Mouse (Mus musculus) forebrain, embryonic 13.5 days (tissue): ENCODE measurements at regions not wholly inside any gene's neighbourhood (a gene's known extent, or its start where the extent isn't known, plus 50 kb on each side); places are given as distances from the start of the nearest gene placed in this dataset.
A peak's percentile ranks its signal among the peaks of the same experiment; 100 is the strongest.

ENCODE experiments used
- ATAC-seq: fragments of 200-750 bp; cut with Nextera tagmentation; 2 replicates; pipeline ENCODE4 v1.8.0; 2017
- H3K27ac ChIP-seq: fragments of 300-500 bp; sonication (generic); 2 replicates; pipeline ENCODE4 v1.5.1; 2015; ENCODE audit warnings: inconsistent platforms, mild to moderate bottlenecking, moderate library complexity
- H3K27me3 ChIP-seq: fragments of 300-500 bp; sonication (generic); 2 replicates; pipeline ENCODE4 v1.6.1; 2015; ENCODE audit warnings: mild to moderate bottlenecking, inconsistent platforms
- H3K36me3 ChIP-seq: fragments of 300-500 bp; sonication (generic); 2 replicates; pipeline ENCODE4 v1.6.1; 2015; ENCODE audit warnings: mild to moderate bottlenecking, inconsistent platforms; ENCODE audit not compliant: poor library complexity, severe bottlenecking
- H3K4me1 ChIP-seq: fragments of 300-500 bp; sonication (generic); 2 replicates; pipeline ENCODE4 v1.6.1; 2015; ENCODE audit warnings: inconsistent platforms
- H3K4me2 ChIP-seq: fragments of 300-500 bp; sonication (generic); 2 replicates; pipeline ENCODE4 v1.6.1; 2015; ENCODE audit warnings: inconsistent platforms, mild to moderate bottlenecking, moderate library complexity
- H3K4me3 ChIP-seq: fragments of 300-500 bp; sonication (generic); 2 replicates; pipeline ENCODE4 v1.5.1; 2015; ENCODE audit warnings: mild to moderate bottlenecking, inconsistent platforms
- H3K9ac ChIP-seq: fragments of 300-500 bp; sonication (generic); 2 replicates; pipeline ENCODE4 v1.6.1; 2015; ENCODE audit warnings: mild to moderate bottlenecking, inconsistent platforms
- H3K9me3 ChIP-seq: fragments of 300-500 bp; sonication (generic); replicated peaks from 2 replicates; pipeline ENCODE4 v1.6.1; 2016; ENCODE audit warnings: inconsistent platforms
- WGBS: fragments of 180-500 bp; shearing (Covaris S2); methylation state at CpG from one replicate; pipeline ENCODE4 v1.1.7; 2015; 5-methylcytosine and 5-hydroxymethylcytosine counted together

- 77% methylated on average over 2 of the region's 2 CpGs for WGBS
- no peaks in the 10 kb centered on the region for H3K36me3 ChIP-seq
- no peaks in the 10 kb centered on the region; the same call in 1 of the 2 replicates for H3K27me3 ChIP-seq
- no peak for ATAC-seq
- H3K4me1 ChIP-seq = no peaks in the 10 kb centered on the region
- H3K4me2 ChIP-seq = no peak overlapping the region
- no peak overlapping the region for H3K27ac ChIP-seq
- H3K9me3 ChIP-seq = no peaks in the 10 kb centered on the region
- H3K9ac ChIP-seq = no peak overlapping the region
- no peak overlapping the region for H3K4me3 ChIP-seq
Measured at GRCm38 (mm10) chr15:25468478-25468877, 54.9 kb upstream of the Basp1 start.

DNA sequence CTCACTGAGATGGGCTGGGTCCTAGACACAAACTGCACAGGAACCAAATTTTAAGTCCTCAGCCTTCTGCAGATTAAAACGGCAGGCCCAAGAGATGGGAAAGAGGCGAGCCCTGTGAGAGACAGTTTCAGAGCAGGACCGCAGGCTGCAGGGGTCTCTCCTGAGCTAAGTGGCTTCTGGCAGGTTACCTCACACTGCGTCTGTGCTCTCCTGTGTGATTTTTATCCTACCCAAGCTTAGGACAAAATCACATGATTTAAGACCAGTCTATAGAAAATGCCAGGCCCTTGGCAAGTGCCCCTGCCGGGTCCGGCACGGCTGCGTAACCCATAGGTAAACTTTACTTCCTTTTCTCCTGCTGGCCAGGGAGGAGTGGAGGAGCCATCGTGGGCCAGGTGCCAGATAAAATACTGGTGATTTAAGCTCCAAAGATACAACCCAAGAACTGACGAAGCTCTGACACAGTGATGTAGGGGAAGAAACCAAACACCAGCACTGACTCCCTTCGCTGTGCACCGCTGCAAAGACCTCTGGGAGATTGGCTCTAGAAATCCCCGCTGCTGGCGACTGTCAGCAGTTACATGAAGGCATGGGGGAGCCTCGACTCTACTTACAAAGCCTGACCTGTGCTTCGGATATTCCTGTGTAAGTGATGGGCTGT is 55.8 kb upstream of the Basp1 start:
- Histone ChIP-seq H3K27me3 (no peaks in the 10 kb centered on the region; the same call in 1 of the 2 replicates), H3K4me3 (no peak overlapping the region), H3K4me2 (no peak overlapping the region), H3K36me3 (no peaks in the 10 kb centered on the region), H3K9me3 (no peaks in the 10 kb centered on the region), H3K27ac (no peak overlapping the region), H3K4me1 (no peaks in the 10 kb centered on the region), H3K9ac (no peak overlapping the region)
- ATAC-seq = no peak
- WGBS = 79% methylated on average over 16 of the region's 16 CpGs

- Histone ChIP-seq H3K36me3 (no peaks in the 10 kb centered on the region), H3K9ac (no peak overlapping the region), H3K27me3 (peaks cover 2% of the 10 kb centered on the region; the same call in 1 of the 2 replicates), H3K27ac (no peak overlapping the region), H3K4me3 (no peak overlapping the region), H3K4me1 (no peaks in the 10 kb centered on the region), H3K4me2 (no peak overlapping the region), H3K9me3 (no peaks in the 10 kb centered on the region)
- ATAC-seq = no peak
- 86% methylated on average over 5 of the region's 5 CpGs for WGBS
Measured at GRCm38 (mm10) chr15:25471331-25471730, 57.8 kb upstream of the Basp1 start.

GRCm38 (mm10) chr15:25473201-25473710 is 59.7 kb upstream of the Basp1 start:
- Histone ChIP-seq H3K27ac (no peak overlapping the region), H3K27me3 (peaks cover 6% of the 10 kb centered on the region; the same call in 1 of the 2 replicates), H3K9ac (no peak overlapping the region), H3K4me3 (no peak overlapping the region), H3K36me3 (no peaks in the 10 kb centered on the region), H3K4me2 (no peak overlapping the region), H3K4me1 (no peaks in the 10 kb centered on the region), H3K9me3 (no peaks in the 10 kb centered on the region)
- WGBS = 96% methylated on average over 3 of the region's 3 CpGs
- ATAC-seq = no peak

- no peaks in the 10 kb centered on the region for H3K36me3 ChIP-seq
- ATAC-seq = no peak
- H3K9ac ChIP-seq = no peak overlapping the region
- H3K4me1 ChIP-seq = no peaks in the 10 kb centered on the region
- no peak overlapping the region for H3K4me3 ChIP-seq
- H3K27me3 ChIP-seq = peaks cover 6% of the 10 kb centered on the region; the same call in 1 of the 2 replicates
- H3K4me2 ChIP-seq = no peak overlapping the region
- H3K9me3 ChIP-seq = no peaks in the 10 kb centered on the region
- 91% methylated on average over 3 of the region's 3 CpGs for WGBS
- H3K27ac ChIP-seq = no peak overlapping the region
Measured at GRCm38 (mm10) chr15:25474096-25474495, 60.5 kb upstream of the Basp1 start.

GRCm38 (mm10) chr15:25482586-25482985 is 69.0 kb upstream of the Basp1 start:
- Histone ChIP-seq H3K9me3 (no peaks in the 10 kb centered on the region), H3K4me2 (no peak overlapping the region), H3K4me1 (no peaks in the 10 kb centered on the region), H3K4me3 (no peak overlapping the region), H3K9ac (no peak overlapping the region), H3K27me3 (peaks cover 30% of the 10 kb centered on the region), H3K27ac (no peak overlapping the region), H3K36me3 (no peaks in the 10 kb centered on the region)
- WGBS = 73% methylated on average over 3 of the region's 3 CpGs
- no peak for ATAC-seq

DNA sequence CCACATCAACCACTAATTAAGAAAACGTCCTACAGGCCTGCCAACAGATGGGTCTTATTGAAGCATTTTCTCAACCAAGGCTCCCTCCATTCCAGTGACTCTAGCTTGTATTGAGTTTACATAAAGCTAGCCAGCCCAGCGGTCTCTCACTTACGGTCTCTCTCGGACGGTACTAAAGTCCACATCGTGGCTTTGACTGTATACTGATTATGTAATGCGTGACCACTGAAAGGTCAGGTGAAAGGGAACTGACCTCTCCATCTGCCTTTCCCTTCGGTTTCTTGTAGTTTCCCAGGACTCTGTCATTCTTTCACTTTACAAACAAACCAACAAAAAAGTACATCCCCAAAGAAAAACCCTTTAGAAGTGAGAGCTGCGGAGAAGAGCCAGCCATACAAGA is 71.8 kb upstream of the Basp1 start:
- Histone ChIP-seq H3K9me3 (no peaks in the 10 kb centered on the region), H3K27ac (no peak overlapping the region), H3K9ac (no peak overlapping the region), H3K36me3 (no peaks in the 10 kb centered on the region), H3K4me3 (no peak overlapping the region), H3K4me2 (no peak overlapping the region), H3K27me3 (peaks cover 55% of the 10 kb centered on the region), H3K4me1 (no peaks in the 10 kb centered on the region)
- WGBS = 74% methylated on average over 9 of the region's 9 CpGs
- no peak for ATAC-seq

DNA sequence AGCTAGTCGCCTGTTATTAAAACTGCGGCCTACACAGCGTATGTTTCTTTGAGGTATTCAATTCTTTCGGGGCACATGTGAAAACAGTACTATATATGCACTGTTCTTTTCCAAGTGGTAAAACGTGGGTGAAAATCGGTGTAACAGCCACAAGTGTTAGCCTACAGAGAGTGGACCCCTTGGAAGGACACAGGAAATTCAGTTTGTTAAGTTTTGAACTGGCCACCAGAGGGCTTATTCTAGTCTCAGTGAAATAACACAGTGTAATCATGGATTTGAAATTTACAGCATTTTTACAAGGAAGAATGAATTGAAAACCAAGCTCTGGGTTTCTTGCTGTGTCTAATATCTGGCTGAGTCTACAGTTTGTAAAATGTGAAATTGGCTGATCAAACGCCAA is 72.6 kb upstream of the Basp1 start:
- no peak overlapping the region for H3K9ac ChIP-seq
- no peak overlapping the region for H3K4me3 ChIP-seq
- WGBS = 86% methylated on average over 7 of the region's 7 CpGs
- H3K4me2 ChIP-seq = no peak overlapping the region
- H3K36me3 ChIP-seq = no peaks in the 10 kb centered on the region
- H3K9me3 ChIP-seq = no peaks in the 10 kb centered on the region
- peaks cover 63% of the 10 kb centered on the region for H3K27me3 ChIP-seq
- no peaks in the 10 kb centered on the region for H3K4me1 ChIP-seq
- no peak overlapping the region for H3K27ac ChIP-seq
- no peak for ATAC-seq

DNA sequence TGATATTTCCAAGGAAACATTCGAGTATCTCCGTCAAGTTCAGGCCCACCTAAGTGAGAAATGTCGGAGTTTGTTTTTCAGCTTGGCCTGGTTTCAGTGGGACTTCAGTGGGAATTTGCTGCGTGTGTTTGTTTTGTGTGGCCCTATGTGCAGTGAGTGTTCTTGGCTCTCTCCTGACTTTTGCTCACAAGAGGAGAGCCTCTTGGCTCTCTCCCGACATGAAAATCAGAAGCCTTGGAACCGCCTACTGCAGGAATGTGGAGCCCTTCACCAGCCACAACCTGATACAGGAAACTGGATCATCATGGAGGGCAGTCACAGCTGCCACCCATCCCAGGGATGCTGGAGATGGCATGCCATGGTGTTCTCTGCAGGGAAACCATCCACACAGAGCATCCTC is 76.2 kb upstream of the Basp1 start:
- no peak for ATAC-seq
- peaks cover 92% of the 10 kb centered on the region for H3K27me3 ChIP-seq
- H3K27ac ChIP-seq = no peak overlapping the region
- no peaks in the 10 kb centered on the region for H3K4me1 ChIP-seq
- no peak overlapping the region for H3K4me2 ChIP-seq
- WGBS = 89% methylated on average over 6 of the region's 6 CpGs
- H3K9ac ChIP-seq = no peak overlapping the region
- no peaks in the 10 kb centered on the region for H3K36me3 ChIP-seq
- H3K4me3 ChIP-seq = no peak overlapping the region
- 0 out of 2 replicates have a peak, but pooled peaks cover 3% of the 10 kb centered on the region for H3K9me3 ChIP-seq

DNA sequence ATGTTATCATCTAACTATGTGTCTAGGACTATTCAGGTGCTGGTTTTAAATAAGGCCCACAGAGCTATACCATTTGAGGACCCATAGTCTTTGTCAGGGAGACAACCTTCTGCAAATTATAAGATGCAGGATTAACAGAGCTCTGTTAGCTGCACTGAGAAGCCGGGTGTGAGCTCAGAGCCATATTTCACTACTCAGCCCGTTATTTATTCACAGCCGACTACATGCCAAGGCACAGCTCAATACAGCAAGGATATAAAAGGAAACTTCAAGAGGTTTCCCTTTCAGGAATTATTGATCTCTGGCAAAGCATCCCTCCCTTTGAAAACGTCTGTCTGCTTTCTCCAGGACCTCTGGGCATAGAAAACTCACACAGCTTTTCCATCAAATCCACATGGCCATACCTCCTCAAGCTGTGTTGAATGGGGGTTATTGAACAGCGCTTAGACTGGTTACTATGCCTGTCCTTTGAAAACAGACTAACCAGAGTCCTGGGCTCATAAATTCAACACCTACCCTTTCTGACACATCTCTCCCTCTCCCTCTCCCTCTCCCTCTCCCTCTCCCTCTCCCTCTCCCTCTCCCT is 78.7 kb upstream of the Basp1 start:
- peak; percentile 70 for ATAC-seq

GRCm38 (mm10) chr15:25494687-25495299 is 81.2 kb upstream of the Basp1 start:
- ATAC-seq = no peak
- H3K27ac ChIP-seq = no peak overlapping the region
- H3K9me3 ChIP-seq = peaks cover 3% of the 10 kb centered on the region; the same call in 1 of the 2 replicates
- H3K9ac ChIP-seq = no peak overlapping the region
- H3K4me1 ChIP-seq = peaks cover 14% of the 10 kb centered on the region
- no peaks in the 10 kb centered on the region for H3K36me3 ChIP-seq
- no peak overlapping the region for H3K4me2 ChIP-seq
- peaks cover 93% of the 10 kb centered on the region for H3K27me3 ChIP-seq
- H3K4me3 ChIP-seq = no peak overlapping the region
- WGBS = 79% methylated on average over 8 of the region's 8 CpGs

More for the DNA sequence above, 78.7 kb upstream of the Basp1 start:
- H3K9me3 ChIP-seq = peaks cover 3% of the 10 kb centered on the region; the same call in 1 of the 2 replicates
- H3K27me3 ChIP-seq = peaks cover 97% of the 10 kb centered on the region
- no peak overlapping the region for H3K9ac ChIP-seq
- H3K27ac ChIP-seq = no peak overlapping the region
- no peak overlapping the region for H3K4me3 ChIP-seq
- H3K36me3 ChIP-seq = no peaks in the 10 kb centered on the region
- no peak overlapping the region for H3K4me2 ChIP-seq
- WGBS = 50% methylated on average over 5 of the region's 5 CpGs
- H3K4me1 ChIP-seq = no peaks in the 10 kb centered on the region

GRCm38 (mm10) chr15:25495926-25496644 is 82.5 kb upstream of the Basp1 start:
- H3K4me3 ChIP-seq = no peak overlapping the region
- no peak for ATAC-seq
- no peak overlapping the region for H3K4me2 ChIP-seq
- H3K27ac ChIP-seq = no peak overlapping the region
- peaks cover 14% of the 10 kb centered on the region for H3K4me1 ChIP-seq
- H3K27me3 ChIP-seq = peaks cover 90% of the 10 kb centered on the region
- no peak overlapping the region for H3K9ac ChIP-seq
- WGBS = 68% methylated on average over 7 of the region's 7 CpGs
- H3K9me3 ChIP-seq = peaks cover 3% of the 10 kb centered on the region; the same call in 1 of the 2 replicates
- H3K36me3 ChIP-seq = no peaks in the 10 kb centered on the region
